Mouse (Mus musculus) ovary, adult 18-20 months (tissue): ENCODE data around the gene Hbs1l.
"Not testable (repeated sequence)": the region's sequence is repeated elsewhere in the genome, so short reads cannot be mapped to it uniquely, and the experiment has no call there.

Experiments used
- DNase-seq: peaks from one replicate; pipeline ENCODE4 v3.0.0; 2022; ENCODE audit warnings: low spot score, mixed read lengths

Hbs1l gene

DNA sequence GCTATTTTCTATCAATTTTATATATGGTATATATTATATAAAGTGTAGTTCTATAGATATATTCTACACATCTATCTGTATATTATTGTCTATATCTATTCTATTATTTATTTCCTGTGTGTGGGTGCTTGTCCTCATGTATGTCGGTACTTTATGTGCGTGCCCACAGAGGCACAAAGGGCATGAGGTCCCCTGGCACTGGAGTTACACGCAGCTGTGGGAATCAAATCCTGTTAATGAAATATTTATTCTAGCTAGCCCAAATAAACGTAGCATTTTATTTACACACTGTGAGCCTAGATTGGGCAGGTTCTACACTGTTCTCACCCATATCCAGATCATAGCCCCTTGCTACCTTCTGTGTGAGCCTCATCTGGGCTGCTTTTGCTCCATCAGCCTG, 63.3 kb downstream of the Hbs1l start:
- no peak for DNase-seq

DNA sequence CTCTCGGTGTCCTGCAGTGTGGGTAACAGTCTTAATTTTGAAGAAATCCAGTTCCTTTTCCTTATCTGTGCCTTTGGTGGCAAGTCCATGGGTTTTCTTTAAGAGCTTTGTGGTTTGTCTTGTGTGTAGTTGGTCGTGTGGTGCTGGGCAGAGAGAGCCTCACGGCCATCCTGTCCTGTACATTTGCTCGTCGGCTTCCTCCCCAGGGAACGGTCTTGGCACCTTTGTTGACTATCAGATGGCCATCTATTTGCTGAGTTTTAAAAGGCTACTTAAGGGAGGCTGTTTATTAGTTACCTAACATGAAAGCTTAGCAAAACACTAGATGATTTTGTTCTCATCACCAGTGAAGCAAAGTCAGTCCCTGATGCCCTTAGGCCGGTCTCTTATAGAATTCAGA, 66.1 kb downstream of the Hbs1l start:
- DNase-seq, result no peak

- DNase-seq, result no peak
Observed at GRCm38 (mm10) chr10:21363297-21363696, 67.5 kb downstream of the Hbs1l start.

GRCm38 (mm10) chr10:21364946-21365345, 69.2 kb downstream of the Hbs1l start:
- DNase-seq, result no peak

DNA sequence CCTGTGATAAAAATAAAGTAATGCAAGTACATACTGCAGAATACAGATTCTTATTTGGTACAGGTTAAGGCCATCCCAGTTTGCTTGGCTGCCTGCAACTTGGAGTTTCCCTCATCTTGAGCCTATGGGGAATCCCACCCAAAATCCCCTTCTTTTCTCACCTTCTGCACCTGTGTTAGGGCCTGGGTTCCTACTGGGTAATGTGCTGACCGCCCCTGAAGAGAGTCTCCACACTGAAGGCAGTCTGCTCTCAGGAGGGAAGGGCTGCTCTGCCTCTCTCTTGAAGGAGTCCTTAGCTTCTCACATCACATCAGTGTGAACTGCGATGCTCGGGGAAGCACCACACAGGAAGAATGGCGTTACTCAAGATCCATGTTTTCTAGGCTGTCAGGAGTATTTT, 70.1 kb downstream of the Hbs1l start:
- no peak for DNase-seq

DNA sequence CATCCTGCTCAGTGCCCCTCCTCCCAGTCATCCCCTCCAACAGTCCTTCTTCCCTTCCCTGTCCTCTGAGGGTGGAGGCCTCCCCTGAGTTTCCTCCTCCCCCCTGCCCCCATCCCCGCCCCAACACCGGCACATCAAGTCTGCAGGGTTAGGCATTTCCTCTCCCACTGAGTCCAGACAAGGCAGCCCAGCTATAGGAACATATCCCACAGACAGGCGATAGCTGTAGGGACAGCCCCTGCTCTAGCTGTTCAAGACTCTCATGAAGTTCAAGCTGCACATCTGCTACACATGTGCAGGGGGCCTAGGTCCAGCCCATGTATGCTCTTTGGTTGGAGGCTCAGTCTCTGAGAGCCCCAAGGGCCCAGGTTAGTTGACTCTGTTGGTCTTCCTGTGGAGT, 70.7 kb downstream of the Hbs1l start:
- no peak for DNase-seq

DNA sequence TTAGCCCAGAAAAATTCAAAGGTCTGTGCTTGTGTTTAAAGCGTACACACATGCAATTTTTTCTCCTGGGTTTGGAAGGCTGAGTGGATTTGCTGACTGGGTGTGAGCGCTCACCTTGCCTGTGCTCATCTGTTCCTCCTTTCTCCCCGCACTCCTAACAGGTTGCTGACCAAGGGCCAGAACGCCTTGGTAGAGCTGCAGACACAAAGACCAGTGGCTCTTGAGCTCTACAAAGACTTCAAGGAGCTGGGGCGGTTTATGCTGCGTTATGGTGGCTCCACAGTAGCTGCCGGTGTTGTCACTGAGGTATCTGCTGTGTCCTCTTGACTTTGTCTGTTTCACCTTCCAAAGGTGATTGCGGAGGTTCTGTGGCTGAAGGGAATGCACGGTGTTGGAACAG, 71.7 kb downstream of the Hbs1l start:
- DNase-seq, result no peak

- no peak for DNase-seq
Observed at GRCm38 (mm10) chr10:21369586-21369985, 73.8 kb downstream of the Hbs1l start.

DNA sequence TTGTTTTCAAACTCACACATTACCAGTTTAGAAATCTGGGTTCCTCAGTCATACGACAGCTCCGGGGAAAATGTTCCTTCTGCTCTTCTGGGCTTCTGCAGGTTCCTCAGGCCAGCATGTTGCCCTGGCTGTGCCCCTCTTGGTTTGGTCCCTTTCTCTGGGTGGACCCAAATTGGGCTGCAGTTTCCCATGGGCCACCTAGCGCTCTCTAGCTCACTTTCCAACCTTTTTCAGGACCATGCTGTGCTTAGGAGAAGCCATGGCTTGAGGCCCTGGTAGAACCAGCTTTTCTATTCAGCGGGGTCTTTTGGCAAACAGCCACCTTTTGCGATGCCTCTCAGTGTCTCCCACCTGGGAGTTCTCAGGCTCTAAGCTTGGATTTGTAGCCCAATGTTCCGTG, 76.5 kb downstream of the Hbs1l start:
- DNase-seq, result no peak

DNA sequence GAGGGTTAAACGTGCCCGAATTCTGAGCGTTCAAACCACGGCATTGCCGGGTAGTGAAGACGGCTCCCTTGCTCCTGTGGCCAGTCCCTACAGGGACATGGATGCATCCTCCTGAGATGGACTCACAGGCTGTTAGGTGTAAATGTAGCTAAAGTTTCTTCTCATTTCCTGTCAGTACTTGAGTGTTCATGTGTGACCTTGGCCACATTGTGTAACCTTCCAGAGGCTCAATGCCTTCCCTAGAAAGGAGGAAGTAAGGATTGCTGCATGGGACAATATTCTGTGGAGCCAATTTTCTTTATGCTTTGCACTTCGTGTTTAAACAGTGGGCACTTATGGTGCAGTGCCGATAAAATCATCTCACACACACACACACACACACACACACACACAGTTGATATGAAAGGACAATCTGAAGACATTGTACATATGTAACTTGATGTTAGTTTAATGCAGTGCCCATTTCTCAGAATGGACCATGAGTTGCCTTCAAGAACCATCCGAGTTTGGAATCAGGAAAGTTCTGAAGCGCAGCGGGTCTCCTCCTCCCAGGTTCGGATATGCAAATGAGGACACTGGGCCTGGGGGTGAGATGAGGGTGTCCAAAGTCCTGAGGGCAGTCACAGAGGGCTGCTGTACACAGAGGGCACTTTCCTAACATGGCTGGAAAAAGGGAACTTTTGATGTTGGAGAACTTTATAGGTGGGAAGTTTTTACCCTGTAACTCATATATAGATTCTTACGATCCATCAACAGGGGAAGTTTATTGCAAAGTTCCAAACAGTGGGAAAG, 81.1 kb downstream of the Hbs1l start, which contains the start of gene Aldh8a1:
Gene Aldh8a1 (plus strand): TSS at position 610 of the 792 bp plus-strand sequence.
- DNase-seq, result no peak

GRCm38 (mm10) chr10:21378196-21378944, 82.6 kb downstream of the Hbs1l start:
- DNase-seq, result no peak

DNA sequence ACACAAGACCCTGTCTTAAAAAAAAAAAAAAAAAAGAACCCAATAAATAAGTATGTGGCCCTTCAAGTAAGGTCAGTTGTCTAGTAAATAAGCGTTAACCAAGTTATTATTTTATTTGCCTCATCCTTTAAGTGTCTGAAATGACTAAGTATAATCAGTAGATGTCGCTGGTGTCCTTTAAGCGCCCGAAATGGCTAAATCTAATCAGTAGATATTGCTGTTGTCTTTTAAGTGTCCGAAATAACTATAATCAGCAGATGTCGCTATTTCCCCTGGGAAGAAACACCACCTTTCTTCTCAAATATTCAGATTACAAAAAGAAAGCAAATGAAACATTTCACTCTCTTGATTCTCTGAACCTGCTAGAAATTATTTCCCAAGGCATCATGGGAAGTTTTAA, 87.1 kb downstream of the Hbs1l start:
- DNase-seq, result no peak

DNA sequence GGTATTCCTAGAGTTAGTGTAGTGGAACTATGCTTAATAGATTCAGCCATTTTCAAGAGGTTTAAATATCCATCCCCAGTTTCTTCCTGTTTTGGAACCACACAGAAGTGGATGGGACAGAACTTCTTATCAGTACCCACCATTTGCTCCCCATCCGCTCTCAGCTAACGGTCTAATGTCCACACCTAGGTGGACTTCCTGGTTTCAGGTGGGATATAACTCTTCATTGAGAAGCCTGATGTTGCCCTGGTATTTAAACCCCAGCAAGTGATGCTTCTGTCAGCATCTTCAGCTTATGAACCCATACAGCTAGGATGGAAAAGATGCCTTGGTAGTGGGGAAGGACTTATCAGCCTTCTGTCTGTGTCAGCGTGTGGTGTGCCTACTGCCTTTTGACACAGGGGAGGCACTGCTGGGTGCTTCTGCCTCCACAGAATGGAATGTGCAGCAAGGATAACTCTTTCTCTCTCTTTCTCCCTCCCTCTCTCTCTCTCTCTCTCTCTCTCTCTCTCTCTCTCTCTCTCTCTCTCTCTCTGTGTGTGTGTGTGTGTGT, 89.4 kb downstream of the Hbs1l start:
- DNase-seq, result no peak

DNA sequence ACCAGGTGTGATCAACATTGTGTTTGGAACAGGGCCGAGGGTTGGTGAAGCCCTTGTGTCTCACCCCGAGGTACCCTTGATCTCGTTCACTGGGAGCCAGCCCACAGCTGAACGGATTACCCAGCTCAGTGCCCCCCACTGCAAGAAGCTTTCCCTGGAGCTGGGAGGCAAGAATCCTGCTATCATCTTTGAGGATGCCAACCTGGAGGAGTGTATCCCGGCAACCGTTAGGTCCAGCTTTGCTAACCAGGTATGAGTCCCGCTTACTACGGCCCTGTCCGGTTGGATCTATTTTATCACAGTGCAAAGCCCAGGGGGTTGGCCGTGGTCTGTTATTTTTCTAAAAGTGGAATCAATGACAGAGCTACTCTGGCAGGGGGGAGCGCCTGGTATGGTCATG, 93.3 kb downstream of the Hbs1l start:
- DNase-seq, result no peak

GRCm38 (mm10) chr10:21390440-21390839, 94.7 kb downstream of the Hbs1l start:
- no peak for DNase-seq

DNA sequence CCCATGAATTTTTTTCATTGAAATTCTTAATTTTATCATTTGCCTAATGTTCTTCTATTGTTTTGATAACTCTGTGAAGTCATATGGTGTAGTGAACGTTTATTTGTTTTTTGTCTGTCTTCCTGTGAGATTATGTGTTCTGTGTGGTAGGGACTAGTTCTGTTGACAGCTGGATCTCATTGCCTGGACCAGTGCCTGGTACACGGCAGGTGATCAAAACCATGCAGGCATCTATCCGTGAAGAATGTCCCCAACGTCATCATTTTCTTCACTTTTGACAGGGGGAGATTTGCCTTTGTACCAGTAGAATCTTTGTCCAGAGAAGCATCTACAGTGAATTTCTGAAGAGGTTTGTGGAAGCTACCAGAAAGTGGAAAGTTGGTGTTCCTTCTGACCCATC, 95.5 kb downstream of the Hbs1l start:
- DNase-seq, result no peak

DNA sequence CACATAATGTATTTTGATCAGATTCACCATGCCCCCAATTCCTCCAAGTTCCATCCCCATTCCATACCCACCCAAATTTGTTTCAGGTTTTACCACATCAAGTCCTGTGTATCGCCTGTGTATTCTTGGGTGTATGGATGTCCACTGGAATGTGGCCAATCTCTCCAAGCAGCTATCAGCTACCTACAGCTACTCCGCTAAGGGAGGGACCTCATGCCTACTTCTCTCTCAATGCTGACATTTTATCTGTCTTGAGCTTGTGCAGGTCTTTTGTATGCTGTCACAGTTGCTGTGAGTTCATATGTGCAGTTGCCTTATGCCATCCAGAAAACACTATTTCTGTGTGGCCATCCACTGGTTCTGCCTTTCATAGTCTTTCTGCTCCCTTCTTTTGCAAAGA, 97.6 kb downstream of the Hbs1l start:
- DNase-seq, result no peak

DNA sequence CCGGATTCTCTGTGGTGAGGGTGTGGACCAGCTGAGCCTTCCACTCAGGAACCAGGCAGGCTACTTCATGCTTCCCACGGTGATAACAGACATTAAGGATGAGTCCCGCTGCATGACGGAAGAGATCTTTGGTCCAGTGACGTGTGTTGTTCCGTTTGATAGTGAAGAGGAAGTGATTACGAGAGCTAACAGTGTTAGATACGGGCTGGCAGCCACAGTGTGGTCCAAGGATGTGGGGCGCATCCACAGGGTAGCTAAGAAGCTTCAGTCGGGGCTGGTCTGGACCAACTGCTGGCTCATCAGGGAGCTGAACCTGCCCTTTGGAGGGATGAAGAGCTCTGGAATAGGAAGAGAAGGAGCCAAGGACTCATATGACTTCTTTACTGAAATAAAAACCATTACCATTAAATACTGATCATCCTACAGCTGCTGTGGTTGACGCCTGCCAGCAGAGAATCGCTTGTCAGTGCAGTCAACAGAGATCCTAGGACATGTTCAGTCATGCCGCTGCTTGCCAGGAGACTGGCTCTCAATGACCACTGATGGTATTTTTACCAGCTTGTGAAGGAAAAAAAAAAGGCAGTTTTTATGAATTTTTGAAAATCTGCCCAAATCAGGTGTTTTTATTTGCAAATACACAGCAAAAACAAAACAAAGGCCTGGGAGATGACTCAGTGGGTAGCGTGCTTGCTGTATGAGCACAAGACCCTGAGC, 99.8 kb downstream of the Hbs1l start:
- DNase-seq, result no peak

GRCm38 (mm10) chr10:21398873-21399425, 103.2 kb downstream of the Hbs1l start:
- not testable (repeated sequence) for DNase-seq

DNA sequence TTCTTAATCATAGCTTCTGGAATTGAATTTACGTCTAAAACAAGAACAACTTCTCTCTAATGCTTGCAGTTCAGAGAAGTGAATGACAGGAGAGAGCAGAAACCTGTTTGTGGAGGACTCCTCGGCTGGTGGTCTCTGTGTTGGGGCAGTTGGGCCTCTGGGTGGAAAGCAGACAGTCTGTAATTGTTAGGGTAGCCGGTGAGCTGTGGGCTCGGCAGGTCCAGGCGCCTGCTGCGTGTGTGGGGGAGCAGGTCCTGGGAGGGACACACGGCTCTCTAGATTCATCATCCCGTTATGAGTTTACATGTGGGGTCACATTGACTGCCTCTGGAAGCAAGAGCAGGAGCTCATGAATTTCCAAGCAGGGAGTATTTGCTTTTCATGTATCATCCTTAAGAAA, 103.8 kb downstream of the Hbs1l start:
- no peak for DNase-seq

DNA sequence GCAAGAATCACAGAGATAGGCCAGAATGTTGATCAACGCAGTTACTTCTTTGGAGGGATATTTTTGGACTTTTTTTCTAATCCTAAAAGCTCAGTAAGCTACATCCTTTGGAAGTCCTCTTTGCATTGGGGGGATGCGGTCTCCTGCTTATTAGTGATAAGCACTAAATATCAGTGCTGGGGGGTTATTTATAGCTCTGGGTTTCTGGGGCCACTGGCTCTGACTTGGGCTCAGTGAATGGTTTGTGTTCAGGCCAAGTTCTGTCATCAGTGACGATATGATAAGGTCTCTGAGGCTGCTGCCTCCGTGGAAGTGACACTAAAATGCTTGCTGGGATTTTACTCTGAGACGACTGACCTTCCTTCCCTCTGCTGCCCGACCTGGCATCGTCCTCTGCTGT, 104.3 kb downstream of the Hbs1l start:
- no peak for DNase-seq

GRCm38 (mm10) chr10:21400453-21400852, 104.7 kb downstream of the Hbs1l start:
- DNase-seq, result no peak
